Mouse (Mus musculus) right cerebral cortex, adult 2 months (tissue): ENCODE results near the gene Tstd3.
"Not testable (repeated sequence)": the region's sequence is repeated elsewhere in the genome, so short reads cannot be mapped to it uniquely, and the experiment has no call there.

ENCODE experiments used
- DNase-seq, 2 experiments: peaks; one replicate each; pipeline ENCODE4 v3.0.0; 2021 to 2022; ENCODE audit warnings: low spot score in 2 of 2

Gene Tstd3

GRCm38 (mm10) chr4:21745723-21746122 lies 21.3 kb downstream of the Tstd3 start:
- DNase-seq = no peak

- DNase-seq = not testable (repeated sequence)
These were observed 22.9 kb downstream of the Tstd3 start for GRCm38 (mm10) chr4:21744142-21744541.

- no peak for DNase-seq
These were observed 27.8 kb downstream of the Tstd3 start for GRCm38 (mm10) chr4:21739169-21739568.

- DNase-seq = peak; percentile 89 to 94
These were observed 39.3 kb downstream of the Tstd3 start, which contains the start of gene Ccnc for GRCm38 (mm10) chr4:21727615-21728165. TSS of gene Ccnc (plus strand) at chr4:21727701.

- DNase-seq = peak; percentile 43
These were observed 39.9 kb downstream of the Tstd3 start for GRCm38 (mm10) chr4:21726912-21727614.

GRCm38 (mm10) chr4:21722752-21723334 lies 44.2 kb downstream of the Tstd3 start:
- no peak for DNase-seq

GRCm38 (mm10) chr4:21712147-21712546 lies 54.9 kb downstream of the Tstd3 start:
- peak; percentile 7 to 24 for DNase-seq
